Mouse (Mus musculus): ENCODE measurements around the gene Polr3b. TPM values are rescaled to one million over a fixed set of nuclear protein-coding genes. Genes with fewer than 3 reads are reported as not detected.

Polr3b gene
- polyA plus RNA-seq, 1 experiment = 3.1 TPM

- no peak for DNase-seq (ENCODE audit: low read depth, low spot score)
- 3% methylated on average over 66 of the region's 66 CpGs for WGBS
These were observed 133.0 kb downstream of the Polr3b start for GRCm38 (mm10) chr10:84754851-84755785.

DNA sequence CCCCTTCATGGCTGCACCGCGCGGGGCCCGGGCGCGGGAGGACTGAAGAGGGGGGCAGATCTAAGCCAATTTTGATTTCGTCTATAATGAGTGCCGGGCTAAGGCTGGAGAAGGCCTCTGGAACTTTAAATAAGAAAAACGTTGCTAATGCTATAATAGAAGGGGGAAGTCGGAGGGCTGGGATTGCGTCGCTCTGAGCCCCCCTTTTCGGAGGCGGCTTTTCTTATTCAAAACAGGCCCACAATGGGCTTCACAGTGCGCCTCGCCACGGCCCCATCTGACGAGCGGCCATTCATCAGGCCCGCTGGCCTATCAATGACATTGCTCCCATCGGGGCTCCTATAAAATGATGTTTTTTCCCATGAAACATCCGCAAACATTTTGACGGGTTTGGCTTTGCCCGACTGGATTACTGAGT lies 133.7 kb downstream of the Polr3b start, which contains the start of gene Rfx4:
Gene Rfx4, plus strand, starts transcription at position 277 of the 418 bp plus-strand sequence.
- WGBS = 4% methylated on average over 24 of the region's 24 CpGs
- DNase-seq (ENCODE audit: low read depth, low spot score) = no peak

DNA sequence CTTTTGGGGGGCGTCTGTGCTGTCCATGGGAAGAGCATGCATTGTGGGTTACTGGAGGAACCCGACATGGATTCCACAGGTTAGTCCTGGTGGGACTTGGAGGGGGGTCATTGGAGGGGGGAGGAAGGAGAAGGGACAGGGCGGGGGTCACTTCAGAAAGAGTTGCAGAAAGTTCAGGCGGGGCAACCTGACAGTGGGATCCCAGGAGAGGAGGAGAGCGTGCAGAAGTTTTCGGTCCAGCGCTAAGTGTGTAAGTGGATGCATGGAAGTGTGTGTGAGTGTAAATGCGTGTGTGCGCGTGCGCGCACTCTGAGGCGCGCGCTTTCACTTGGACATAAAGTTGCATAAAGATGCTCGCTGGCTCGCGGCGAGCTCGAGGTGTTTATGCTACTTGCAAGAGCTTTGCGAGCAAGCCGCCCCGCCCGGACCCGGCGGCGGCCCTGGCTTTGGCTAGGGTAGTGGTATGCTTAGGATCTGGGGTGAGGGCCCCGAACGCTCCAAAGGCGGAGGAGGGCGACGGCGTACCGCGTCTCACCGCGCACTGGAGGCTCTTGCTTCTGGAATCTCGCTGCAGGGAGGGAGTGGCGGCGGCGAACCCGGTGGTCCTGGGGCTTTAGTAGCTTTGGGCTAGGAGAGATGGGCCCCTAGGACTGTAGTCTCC lies 134.5 kb downstream of the Polr3b start:
- no peak for DNase-seq (ENCODE audit: low read depth, low spot score)
- WGBS = 2% methylated on average over 42 of the region's 42 CpGs

- peak; percentile 22 for DNase-seq (ENCODE audit: low read depth, low spot score)
- 17% methylated on average over 22 of the region's 22 CpGs for WGBS
These were observed 135.5 kb downstream of the Polr3b start for GRCm38 (mm10) chr10:84757426-84758199.

- no peak for DNase-seq (ENCODE audit: low read depth, low spot score)
- 20% methylated on average over 5 of the region's 5 CpGs for WGBS
These were observed 136.0 kb downstream of the Polr3b start for GRCm38 (mm10) chr10:84758200-84758468.

- DNase-seq (ENCODE audit: low read depth, low spot score) = no peak
- WGBS = 9% methylated on average over 51 of the region's 51 CpGs
These were observed 136.7 kb downstream of the Polr3b start for GRCm38 (mm10) chr10:84758483-84759431.

GRCm38 (mm10) chr10:84759511-84760117 lies 137.5 kb downstream of the Polr3b start:
- no peak for DNase-seq (ENCODE audit: low read depth, low spot score)
- 18% methylated on average over 16 of the region's 16 CpGs for WGBS

DNA sequence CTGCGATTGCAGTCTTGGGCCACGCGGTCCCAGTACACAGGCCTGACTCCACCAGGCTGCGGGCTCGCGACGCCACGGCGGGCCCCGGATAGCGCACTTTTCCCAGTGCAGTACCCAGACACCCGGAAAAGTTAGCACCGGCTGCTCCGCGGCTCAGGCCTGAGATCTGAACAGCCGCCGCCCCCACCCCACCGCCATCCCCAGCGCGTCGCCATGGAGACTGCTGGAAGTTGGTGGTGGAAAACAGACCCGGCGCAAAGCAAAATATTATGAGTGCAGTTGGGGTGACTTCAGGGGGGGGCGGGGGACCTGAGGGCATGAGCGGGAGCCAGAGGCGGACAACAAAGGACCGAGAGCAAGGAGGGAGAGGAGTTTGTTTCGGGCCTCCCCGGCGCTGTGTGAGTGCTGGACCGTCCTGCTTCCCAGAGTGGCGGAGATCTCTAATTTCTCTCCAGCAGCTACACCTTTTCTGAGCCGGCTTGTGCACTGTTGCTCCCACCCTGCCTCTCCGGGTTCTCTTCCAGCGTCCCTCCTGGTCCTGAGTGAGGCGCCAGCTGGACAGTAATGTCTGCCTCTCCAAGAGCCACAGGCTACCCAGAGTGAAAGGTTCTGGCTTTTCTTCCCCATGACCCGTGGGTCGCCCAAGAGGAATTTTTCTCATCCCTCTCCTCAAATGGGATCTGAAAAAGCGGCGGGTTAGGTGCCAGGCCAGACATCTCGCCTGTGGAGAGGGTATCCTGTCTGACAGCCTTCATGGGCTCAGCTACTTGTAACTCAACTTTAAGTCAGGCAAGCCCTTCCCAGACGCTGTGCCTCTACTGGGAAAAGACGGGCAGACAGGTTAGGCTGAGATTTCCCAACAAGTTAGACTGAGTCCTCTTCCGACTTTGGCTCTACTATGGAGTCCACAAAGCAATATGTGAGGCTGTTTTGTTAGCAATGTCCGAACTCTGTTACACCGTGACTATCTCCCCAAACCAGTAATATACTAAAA lies 138.3 kb downstream of the Polr3b start:
- 11% methylated on average over 45 of the region's 46 CpGs for WGBS
- no peak for DNase-seq (ENCODE audit: low read depth, low spot score)

DNA sequence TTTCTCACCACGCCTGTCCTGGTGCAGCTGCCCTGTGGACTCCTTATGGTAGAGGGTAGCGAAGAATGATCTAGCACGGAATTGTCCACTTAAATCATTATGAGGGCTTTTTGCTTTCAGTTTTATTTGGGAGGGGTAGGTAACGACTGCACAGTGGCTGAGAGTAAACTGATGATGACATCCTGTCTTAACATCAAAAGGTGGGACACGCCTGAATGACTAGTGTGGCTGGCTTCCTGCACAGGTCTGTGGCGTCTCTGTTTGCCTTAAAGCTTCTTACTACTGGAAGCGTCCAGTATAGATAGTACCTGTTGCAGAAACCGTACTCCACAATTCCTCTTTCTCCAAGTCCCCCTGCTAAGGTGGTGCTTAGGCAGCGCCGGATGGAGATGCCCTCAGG lies 146.7 kb downstream of the Polr3b start:
- no peak for DNase-seq (ENCODE audit: low read depth, low spot score)
- WGBS = 52% methylated on average over 10 of the region's 10 CpGs

DNA sequence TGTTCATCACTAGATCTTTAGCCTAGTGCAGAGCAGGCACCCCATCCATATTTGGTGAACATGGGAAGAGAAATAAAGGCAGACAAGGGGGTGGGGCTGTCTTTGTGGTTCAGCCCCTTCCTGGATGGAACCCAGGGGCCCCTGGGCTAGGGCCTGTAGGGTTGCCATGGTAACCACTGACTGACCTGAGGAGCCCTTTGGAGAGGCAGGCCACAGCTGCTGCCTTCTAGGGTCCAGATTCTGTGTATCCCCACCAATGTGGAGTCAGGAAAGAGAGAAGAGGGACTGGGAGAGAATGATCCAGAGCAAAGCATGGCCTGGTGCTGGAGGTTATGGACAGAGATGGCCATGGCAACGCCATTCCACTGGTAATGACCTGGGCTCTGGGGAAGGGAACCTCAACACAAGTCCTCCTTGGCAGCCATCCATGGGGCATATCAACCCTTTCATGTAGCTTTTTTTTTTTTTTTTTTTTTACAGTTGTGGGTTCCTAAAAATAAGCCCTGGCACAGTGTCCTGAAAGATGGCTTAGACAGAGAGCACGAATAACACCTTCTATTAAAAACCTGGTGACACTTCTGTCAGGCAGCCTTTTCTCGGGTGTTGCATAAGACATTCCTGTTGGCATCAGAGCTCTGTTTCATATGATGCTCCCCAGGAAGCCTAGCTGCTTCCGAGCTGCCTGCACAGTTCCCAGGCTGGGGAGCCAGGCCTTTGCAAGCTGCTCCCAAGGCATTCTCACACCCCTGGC lies 150.5 kb downstream of the Polr3b start:
- no peak for DNase-seq (ENCODE audit: low read depth, low spot score)
- 75% methylated on average over 4 of the region's 4 CpGs for WGBS

- no peak for DNase-seq (ENCODE audit: low read depth, low spot score)
- WGBS = 85% methylated on average over 4 of the region's 4 CpGs
These were observed 151.8 kb downstream of the Polr3b start for GRCm38 (mm10) chr10:84773889-84774288.

- DNase-seq (ENCODE audit: low read depth, low spot score) = no peak
- 70% methylated on average over 12 of the region's 12 CpGs for WGBS
These were observed 152.5 kb downstream of the Polr3b start for GRCm38 (mm10) chr10:84774573-84774972.

Other genes starting within 250 kb of the Polr3b start
- 1.5 and 3.5 TPM in 2 replicates for gene Nuak1, start 181.7 kb upstream of the Polr3b start, polyA plus RNA-seq (2012; rRNA removed)
- 15.0 and 15.9 TPM in 2 replicates for gene Ckap4, start 88.2 kb upstream of the Polr3b start, polyA plus RNA-seq (2012; rRNA removed)
- 7.8 and 11.0 TPM in 2 replicates for gene Tcp11l2, start 45.7 kb upstream of the Polr3b start, polyA plus RNA-seq (2012; rRNA removed)
- gene Rfx4, start 133.8 kb downstream of the Polr3b start, polyA plus RNA-seq (2012; rRNA removed) = not detected in 2 replicates

Data from large intestine, adult 2 months (tissue).